Comparison of ENCODE assay signal across 7 mouse cellular contexts in the genomic region with DNA sequence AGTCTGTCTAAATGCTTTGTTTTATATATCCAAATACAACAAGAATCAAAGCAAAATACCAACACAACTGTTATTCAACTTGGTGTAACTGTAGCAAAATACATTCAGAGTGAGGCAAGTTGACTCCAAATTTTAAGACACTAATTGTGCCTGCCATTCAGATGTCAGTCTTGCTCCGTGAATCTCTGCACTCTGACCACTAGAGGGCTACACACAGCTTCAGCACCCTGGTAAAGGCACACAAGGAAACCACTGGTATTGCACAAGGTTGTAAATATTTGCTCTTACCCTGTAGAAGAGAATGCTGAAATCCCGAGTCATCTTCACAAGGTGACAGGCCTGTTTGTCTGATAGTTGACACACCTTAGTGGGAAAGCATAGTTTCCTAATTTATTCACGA. TPM values are rescaled to one million over a fixed set of nuclear protein-coding genes. Genes with fewer than 3 reads are reported as not detected.
DNase-seq lines count a peak whose midpoint lies in the region; ATAC-seq and TF ChIP-seq lines count a peak whose summit lies in the region.

No protein-coding gene starts in this region.

- peaks cover 16% of the 10 kb centered on the region for H3K36me3 ChIP-seq in thymus, adult 2 months (ENCODE audit: control insufficient read depth, insufficient read depth, low read length)
- no peaks in the 10 kb centered on the region; the same call in 1 of the 2 replicates for H3K36me3 ChIP-seq in kidney, embryonic 14.5 days (ENCODE audit: control insufficient read depth, insufficient read depth, low read length)

- TF ChIP-seq POLR2A in thymus, adult 2 months (IDR thresholded peaks at IDR 0.05; ENCODE audit: control insufficient read depth, extremely low read depth, insufficient read depth, low read length, poor library complexity): no peak

- no peak overlapping the region for H3K4me2 ChIP-seq in kidney, embryonic 14.5 days (replicated peaks; ENCODE audit: low read depth, low read length)

- no peaks in the 10 kb centered on the region for H3K4me1 ChIP-seq in thymus, adult 2 months (replicated peaks; ENCODE audit: control insufficient read depth, insufficient read depth, low read length)
- no peaks in the 10 kb centered on the region for H3K4me1 ChIP-seq in kidney, embryonic 14.5 days (ENCODE audit: control insufficient read depth, insufficient read depth, low read length)

- H3K27me3 ChIP-seq in thymus, adult 2 months (ENCODE audit: control insufficient read depth, insufficient read depth, low read length): no peaks in the 10 kb centered on the region
- no peaks in the 10 kb centered on the region for H3K27me3 ChIP-seq in kidney, embryonic 14.5 days (ENCODE audit: control insufficient read depth, insufficient read depth, low read length)

- peak; percentile 12 for DNase-seq in thymus, adult 2 months
- no peak for DNase-seq in thymus, adult 18-20 months
- DNase-seq in fat pad, adult 2 months (ENCODE audit: extremely low read depth, low read depth, low spot score): peak; percentile 19
- no peak for DNase-seq in spleen, adult 18-20 months

- peak; percentile 99 for ATAC-seq in activated CD4-positive, CD25-positive, alpha-beta regulatory T cell, adult 4 months
- peak; percentile 78; the same call in 1 of the 2 replicates for ATAC-seq in kidney, embryonic 14.5 days (ENCODE audit: low FRiP score, low TSS enrichment)
- ATAC-seq in megakaryocyte-erythroid progenitor cell, adult 5-6 weeks (replicated peaks; ENCODE audit: low FRiP score, low TSS enrichment, poor library complexity, severe bottlenecking): peak; percentile 100

- no peak overlapping the region for H3K27ac ChIP-seq in thymus, adult 2 months (ENCODE audit: control insufficient read depth, insufficient read depth, low read length)
- no peak overlapping the region for H3K27ac ChIP-seq in kidney, embryonic 14.5 days (ENCODE audit: low read depth, low read length)

- 47% methylated on average over 3 of the region's 3 CpGs for WGBS in thymus, adult 2 months
- WGBS in kidney, embryonic 14.5 days: 41% methylated on average over 3 of the region's 3 CpGs

- no peak for TF ChIP-seq CTCF in thymus, adult 2 months (IDR thresholded peaks at IDR 0.05; ENCODE audit: borderline replicate concordance, control insufficient read depth, extremely low read depth, insufficient read depth, low read length, poor library complexity)

- H3K4me3 ChIP-seq in thymus, adult 2 months (ENCODE audit: control insufficient read depth, insufficient read depth, low read length): no peak overlapping the region
- H3K4me3 ChIP-seq in kidney, embryonic 14.5 days (ENCODE audit: low read length): no peak overlapping the region

- no peaks in the 10 kb centered on the region for H3K9me3 ChIP-seq in kidney, embryonic 14.5 days (ENCODE audit: control insufficient read depth, low read length)

- no peak overlapping the region for H3K9ac ChIP-seq in kidney, embryonic 14.5 days (ENCODE audit: low read depth, low read length)

RNA-seq across cellular contexts. Expression of gene Neil3, which starts 31.8 kb away (rescaled TPM):
- polyA plus RNA-seq in thymus, adult 2 months (2012; rRNA removed): 11.6 and 14.5 TPM in 2 replicates
- polyA plus RNA-seq in activated CD4-positive, CD25-positive, alpha-beta regulatory T cell, adult 4 months (2017; shearing (Covaris generic)): 10 to 100 TPM in 1 of 2 experiments, 1 to 10 TPM in 1; 9.4 to 12.4 TPM
- polyA plus RNA-seq in kidney, embryonic 14.5 days (2014; fragmentation: Nextera tagmentation; extraction: Ambion mirVana): 28.7 and 31.5 TPM in 2 replicates
- total RNA-seq in megakaryocyte-erythroid progenitor cell, adult 5-6 weeks (2014; fragmentation: Nextera tagmentation): 32.8 and 44.6 TPM in 2 replicates
- total RNA-seq in megakaryocyte-erythroid progenitor cell, adult 5-6 weeks (2017): 19.4 and 20.2 TPM in 2 replicates

Comparison
In these comparisons a context has a peak if more than half of its experiments do, and no peak if none do; other contexts are left out.
1. DNase-seq: peak in thymus, adult 2 months (single experiment) and fat pad, adult 2 months (single experiment); none in thymus, adult 18-20 months (0 of 2) and spleen, adult 18-20 months (0 of 2).
2. Peak in every context shown above with its lines, with median percentiles within 50 percentile points of each other: ATAC-seq.